Mouse (Mus musculus) spleen, postnatal 10 days (tissue): Measurements from ENCODE around the gene Tnp2.
A peak's percentile ranks its signal among the peaks of the same experiment; 100 is the strongest.

ENCODE experiments used
- DNase-seq, 2 experiments: peaks; one replicate each; pipeline ENCODE4 v3.0.0; 2021 to 2022; ENCODE audit warnings: low spot score in 2 of 2

Gene Tnp2

GRCm38 (mm10) chr16:10769661-10770060, 18.8 kb downstream of the Tnp2 start:
- peak in 1 of 2 experiments; percentile 55 for DNase-seq

DNA sequence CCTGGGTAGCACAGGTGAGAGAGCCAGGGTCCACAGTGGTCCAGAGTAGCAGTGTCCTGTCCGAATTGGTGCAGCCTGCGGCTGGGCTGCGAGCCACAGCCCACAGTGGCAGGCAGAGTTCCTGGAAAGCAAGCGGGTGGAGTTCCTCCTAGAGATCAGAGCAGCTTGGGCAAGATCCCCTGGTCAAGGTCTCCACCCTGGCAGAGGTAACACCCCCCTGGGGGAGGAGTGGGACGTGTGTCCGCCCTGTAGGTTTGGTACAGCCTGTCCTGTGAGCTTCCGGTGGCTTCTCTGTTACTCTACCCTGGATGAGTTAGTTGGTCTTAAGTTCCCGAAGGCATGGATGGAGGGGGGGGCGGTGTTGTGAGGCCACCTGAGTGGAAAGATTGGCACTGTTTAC, 19.6 kb downstream of the Tnp2 start:
- peak in 1 of 2 experiments; percentile 23 for DNase-seq

DNA sequence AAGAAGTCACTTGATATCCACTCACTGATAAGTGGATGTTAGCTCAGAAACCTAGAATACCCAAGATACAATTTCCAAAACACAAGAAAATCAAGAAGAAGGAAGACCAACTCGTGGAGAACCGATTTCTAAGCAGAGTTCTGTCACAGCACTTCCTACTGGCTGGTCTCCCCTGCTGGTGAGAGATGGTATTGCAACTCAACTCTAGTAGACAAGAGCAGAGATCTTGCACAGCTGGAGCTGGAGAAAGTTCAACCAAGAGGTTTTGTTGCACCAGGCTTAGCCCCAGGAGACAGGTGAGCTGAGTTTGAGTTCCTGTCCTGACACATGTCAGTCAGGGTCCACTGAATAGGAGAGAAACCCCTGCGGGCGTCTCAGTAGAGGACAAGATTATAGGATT, 21.3 kb downstream of the Tnp2 start:
- peak; percentile 64 to 85 for DNase-seq

- no peak for DNase-seq
These were observed 24.1 kb downstream of the Tnp2 start for GRCm38 (mm10) chr16:10764323-10764722.

- no peak for DNase-seq
These were observed 24.8 kb downstream of the Tnp2 start for GRCm38 (mm10) chr16:10763540-10764264.

DNA sequence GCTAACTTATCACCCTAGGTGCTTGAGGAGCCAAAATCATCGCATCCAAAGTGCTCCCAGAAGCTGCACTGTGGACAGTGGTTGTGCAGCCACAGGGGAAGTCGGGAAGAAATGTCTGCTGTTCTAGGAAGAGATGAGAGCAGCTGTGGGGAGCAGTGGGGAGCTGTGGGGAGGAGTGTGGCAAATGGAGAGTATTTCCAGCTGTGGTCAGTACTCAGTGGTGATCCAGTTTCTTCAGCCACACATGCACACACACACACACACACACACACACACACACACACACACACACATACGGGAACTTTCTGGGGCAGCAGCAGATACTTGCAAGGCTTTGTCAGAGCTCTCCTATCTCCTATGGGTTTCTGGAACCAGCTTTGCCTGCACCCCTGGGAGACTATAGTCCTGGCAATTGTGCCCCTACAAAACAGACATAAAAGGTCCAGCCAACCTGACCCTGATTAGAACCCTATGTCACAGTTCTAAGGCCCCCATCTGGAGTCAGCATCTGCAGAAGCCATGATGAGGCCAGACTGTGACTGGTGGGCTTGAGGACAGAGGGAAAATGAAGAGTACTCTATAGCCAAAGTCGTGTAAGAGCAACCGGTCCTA, 25.8 kb downstream of the Tnp2 start:
- no peak for DNase-seq

DNA sequence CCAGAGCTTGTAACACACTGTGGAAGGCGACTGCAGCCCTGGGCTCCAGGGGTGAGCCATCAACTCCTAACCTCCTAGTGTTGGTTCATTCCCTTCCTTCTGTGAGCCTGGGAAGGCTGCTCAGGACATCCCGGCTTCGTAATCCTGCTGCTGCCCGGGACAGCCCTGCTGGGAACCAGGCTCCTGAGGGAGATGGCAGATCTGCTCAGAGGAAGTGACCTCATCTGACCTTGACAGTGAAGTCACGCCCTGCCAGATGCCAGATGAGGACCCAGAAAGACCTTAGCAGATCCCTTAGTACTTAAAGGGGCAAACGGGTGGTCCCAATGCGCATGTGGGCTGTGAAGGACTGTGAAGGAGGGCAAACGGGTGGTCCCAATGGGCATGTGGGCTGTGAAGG, 27.3 kb downstream of the Tnp2 start:
- DNase-seq = no peak

DNA sequence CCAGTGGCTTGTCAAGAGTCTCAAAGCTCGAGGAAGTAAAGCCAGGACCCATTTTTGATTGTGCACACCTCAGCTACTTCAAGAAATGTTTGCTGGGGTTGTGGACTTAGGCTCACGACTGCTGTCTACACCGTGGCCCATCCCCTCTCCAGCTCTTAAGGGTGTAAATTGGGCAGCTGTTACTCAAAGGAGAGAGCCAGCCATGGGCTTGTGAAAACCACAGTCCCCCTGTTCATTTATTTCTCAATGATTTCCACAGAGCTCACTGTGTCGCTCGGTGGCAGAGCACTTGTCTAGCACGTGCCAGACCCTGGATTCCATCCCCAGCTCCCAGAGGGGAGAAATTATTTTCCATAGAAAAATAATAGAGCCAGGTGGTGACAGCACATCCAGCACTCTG, 32.3 kb downstream of the Tnp2 start:
- DNase-seq = no peak

DNA sequence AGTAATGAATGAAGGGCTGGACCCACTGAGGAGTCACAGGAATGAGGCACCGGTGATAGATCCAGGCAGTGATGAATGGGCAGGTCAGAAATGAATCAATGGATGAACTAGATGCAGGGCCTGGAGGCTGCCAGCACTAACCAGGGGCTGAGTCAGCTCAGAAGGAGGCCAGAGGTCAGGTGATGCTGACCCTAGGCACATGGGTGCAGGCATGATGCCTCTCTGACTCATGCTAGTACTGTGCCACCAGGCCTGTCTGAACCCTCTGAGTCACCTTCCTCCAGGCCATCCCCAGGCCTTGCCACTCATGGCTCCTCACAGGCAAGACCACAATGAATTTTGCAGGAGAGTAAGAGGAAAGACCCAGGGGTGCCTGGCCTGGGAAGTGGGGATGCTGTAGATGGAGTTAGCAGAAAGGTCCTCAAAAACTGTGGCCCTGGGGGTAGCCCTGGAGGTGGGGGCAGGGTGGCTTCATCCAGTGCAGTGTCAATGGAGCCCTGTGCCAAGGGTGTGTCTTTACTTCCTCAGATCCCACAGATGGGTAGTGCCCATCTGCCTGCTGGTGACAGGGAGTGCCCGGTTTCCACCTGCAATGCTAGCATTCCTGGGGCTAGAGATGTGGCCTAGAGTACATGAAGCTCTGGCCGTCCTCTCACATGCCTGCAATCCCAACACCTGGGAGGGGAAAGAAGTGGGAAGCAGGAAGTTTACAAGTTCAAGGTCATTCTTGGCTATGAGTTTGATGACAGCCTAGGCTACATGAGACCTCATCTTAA, 33.8 kb downstream of the Tnp2 start:
- no peak for DNase-seq

- DNase-seq = no peak
These were observed 38.6 kb downstream of the Tnp2 start for GRCm38 (mm10) chr16:10749824-10750223.

DNA sequence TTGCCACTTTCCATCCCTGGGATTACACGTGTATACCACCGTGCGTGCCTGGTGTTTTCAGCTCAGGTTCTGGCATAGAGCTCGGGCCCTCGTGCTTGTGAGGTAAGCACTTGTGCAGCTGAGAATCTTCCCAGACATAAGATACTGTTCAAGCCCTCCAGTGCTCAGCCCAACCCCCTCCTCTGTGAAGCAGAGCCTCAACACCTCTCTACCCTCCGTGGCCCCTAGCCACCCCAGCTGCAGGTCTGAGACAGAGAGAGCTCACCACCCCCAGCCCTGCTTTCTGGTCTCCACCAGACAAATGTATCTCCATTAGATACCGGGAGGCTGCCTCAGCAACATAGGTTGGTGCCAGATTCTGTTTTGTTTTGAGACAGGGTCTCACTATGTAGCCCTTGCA, 39.2 kb downstream of the Tnp2 start:
- no peak for DNase-seq

DNA sequence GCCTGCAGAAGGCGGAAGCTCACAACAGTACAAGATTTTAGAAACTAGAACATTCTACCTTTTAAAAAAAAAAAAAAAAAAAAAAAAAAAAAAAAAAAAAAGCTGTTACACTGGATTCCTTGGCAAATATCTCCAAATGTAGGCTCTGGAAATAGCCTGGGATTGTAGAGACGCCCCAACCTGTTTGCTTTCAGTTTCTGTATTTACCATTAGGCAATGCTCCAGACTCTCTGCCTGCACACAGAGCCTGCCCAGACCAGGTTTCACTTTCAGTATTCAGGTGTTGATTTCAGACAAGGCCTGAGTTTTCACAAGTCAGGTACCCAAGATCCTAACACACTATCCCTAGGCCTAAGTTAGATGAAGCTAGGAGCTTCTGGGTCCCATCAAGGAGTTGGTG, 47.4 kb downstream of the Tnp2 start:
- DNase-seq = no peak

DNA sequence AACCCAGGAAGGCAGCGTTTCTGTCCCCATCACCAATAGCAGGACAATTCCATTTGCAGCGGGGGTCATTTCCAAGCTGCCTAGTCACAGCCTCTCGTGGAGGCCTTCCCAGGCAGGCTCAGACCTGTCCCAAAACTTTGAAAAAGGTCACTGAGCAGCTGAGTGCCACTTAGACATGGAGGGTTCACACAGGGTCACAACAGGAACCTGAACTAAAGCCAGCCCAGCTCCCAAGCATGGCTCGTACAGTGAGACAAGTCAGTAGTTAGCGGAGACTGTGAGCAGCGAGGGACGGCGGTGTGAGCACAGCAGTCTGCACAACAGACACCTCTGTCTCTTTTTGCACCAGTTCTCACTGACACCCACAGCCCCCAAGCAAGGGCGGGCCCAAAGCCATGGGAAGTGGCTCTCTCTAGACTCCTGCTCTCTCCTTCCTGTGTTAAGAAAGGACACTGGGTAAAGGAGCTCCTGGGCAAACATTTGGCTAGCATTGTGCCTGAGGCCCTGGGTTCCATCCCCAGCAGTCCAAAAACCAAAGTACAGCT, 48.5 kb downstream of the Tnp2 start:
- DNase-seq = no peak

GRCm38 (mm10) chr16:10738866-10739265, 49.6 kb downstream of the Tnp2 start:
- no peak for DNase-seq
